Mouse (Mus musculus) bone marrow macrophage, adult 2 months (primary cell): ENCODE measurements around the gene Msantd2.

Experiments used
- CTCF ChIP-seq: IDR thresholded peaks from 2 replicates; pipeline ENCODE4 v1.5.1; 2012; ENCODE audit warnings: low read depth, mild to moderate bottlenecking, low read length, moderate library complexity
- POLR2A ChIP-seq: IDR thresholded peaks from 2 replicates; pipeline ENCODE4 v1.6.1; 2012; ENCODE audit warnings: mild to moderate bottlenecking, low read depth, low read length, borderline replicate concordance

DNA sequence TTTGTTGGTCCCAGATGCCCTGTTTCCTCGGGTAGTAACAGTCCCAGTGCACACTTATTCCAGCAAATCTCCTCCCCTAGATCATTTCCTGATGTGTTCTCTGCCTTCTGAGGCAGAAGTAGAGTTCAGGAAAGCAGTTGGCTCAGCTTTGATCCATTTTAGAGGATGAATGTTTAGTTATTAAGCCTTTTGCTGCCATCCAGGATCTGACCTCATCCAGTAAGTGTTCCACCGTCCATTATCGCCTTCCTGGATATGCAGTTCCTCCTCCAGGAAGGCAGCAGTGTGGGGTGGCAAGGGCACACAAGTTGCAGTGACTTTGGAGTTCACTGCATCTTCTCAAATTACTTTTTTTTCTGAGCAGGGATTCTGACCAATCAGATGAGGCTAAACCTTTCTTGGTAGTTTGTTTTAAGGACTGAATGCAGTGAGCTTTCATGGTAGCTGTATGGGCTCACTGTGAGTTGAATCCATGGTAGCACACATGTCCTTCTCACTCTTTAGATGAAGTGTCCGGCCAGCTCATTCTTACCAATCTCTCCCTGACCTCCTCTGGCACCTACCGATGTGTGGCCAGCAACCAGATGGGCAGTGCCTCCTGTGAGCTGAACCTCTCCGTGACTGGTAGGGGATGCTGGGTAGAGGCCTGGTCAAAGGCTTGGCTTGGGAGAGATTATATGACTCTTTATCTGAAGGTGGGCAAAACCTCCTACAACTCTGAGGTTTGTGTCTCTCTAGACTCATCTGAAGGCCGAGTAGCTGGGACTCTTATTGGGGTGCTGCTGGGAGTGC, 52.9 kb downstream of the Msantd2 start:
- no peak for TF ChIP-seq CTCF
- no peak for TF ChIP-seq POLR2A
